Mouse (Mus musculus) gastrocnemius, postnatal 10 days (tissue): ENCODE measurements at regions not wholly inside any gene's neighbourhood (a gene's known extent, or its start where the extent isn't known, plus 50 kb on each side); places are given as distances from the start of the nearest gene placed in this dataset.
A peak's percentile ranks its signal among the peaks of the same experiment; 100 is the strongest.
"Not testable (repeated sequence)": the region's sequence is repeated elsewhere in the genome, so short reads cannot be mapped to it uniquely, and the experiment has no call there.

Experiments
- DNase-seq: peaks from one replicate; pipeline ENCODE4 v3.0.0; 2021; ENCODE audit warnings: mixed read lengths

- DNase-seq, result no peak
Measured at GRCm38 (mm10) chr10:111592416-111593149, 86.5 kb downstream of the Phlda1 start.

GRCm38 (mm10) chr10:111593280-111593679 lies 87.2 kb downstream of the Phlda1 start:
- no peak for DNase-seq

- DNase-seq, result no peak
Measured at GRCm38 (mm10) chr10:111594171-111594570, 88.1 kb downstream of the Phlda1 start.

GRCm38 (mm10) chr10:111594651-111595050 lies 88.6 kb downstream of the Phlda1 start:
- peak; percentile 19 for DNase-seq

GRCm38 (mm10) chr10:111595513-111595995 lies 89.5 kb downstream of the Phlda1 start:
- no peak for DNase-seq

GRCm38 (mm10) chr10:111598650-111599049 lies 92.6 kb downstream of the Phlda1 start:
- no peak for DNase-seq

- DNase-seq, result no peak
Measured at GRCm38 (mm10) chr10:111599297-111600250, 93.5 kb downstream of the Phlda1 start.

- DNase-seq, result no peak
Measured at GRCm38 (mm10) chr10:111600251-111600620, 94.2 kb downstream of the Phlda1 start.

- DNase-seq, result peak; percentile 90
Measured at GRCm38 (mm10) chr10:111600677-111601099, 94.6 kb downstream of the Phlda1 start.

- DNase-seq, result no peak
Measured at GRCm38 (mm10) chr10:111603166-111603565, 97.1 kb downstream of the Phlda1 start.

- DNase-seq, result not testable (repeated sequence)
Measured at GRCm38 (mm10) chr10:111607381-111607780, 101.3 kb downstream of the Phlda1 start.

- DNase-seq, result no peak
Measured at GRCm38 (mm10) chr10:111608385-111609093, 102.5 kb downstream of the Phlda1 start.

GRCm38 (mm10) chr10:111609889-111610288 lies 103.8 kb downstream of the Phlda1 start:
- DNase-seq, result no peak

- DNase-seq, result no peak
Measured at GRCm38 (mm10) chr10:111619627-111620270, 113.7 kb downstream of the Phlda1 start.

- DNase-seq, result no peak
Measured at GRCm38 (mm10) chr10:111620927-111621676, 115.0 kb downstream of the Phlda1 start.

GRCm38 (mm10) chr10:111622789-111623188 lies 116.7 kb downstream of the Phlda1 start:
- DNase-seq, result no peak

GRCm38 (mm10) chr10:111624021-111624420 lies 117.9 kb downstream of the Phlda1 start:
- no peak for DNase-seq

- no peak for DNase-seq
Measured at GRCm38 (mm10) chr10:111624624-111625023, 118.5 kb downstream of the Phlda1 start.

- no peak for DNase-seq
Measured at GRCm38 (mm10) chr10:111625573-111625972, 119.5 kb downstream of the Phlda1 start.

GRCm38 (mm10) chr10:111626009-111626408 lies 119.9 kb downstream of the Phlda1 start:
- DNase-seq, result no peak

GRCm38 (mm10) chr10:111636283-111636682 lies 130.2 kb downstream of the Phlda1 start:
- no peak for DNase-seq
